Mouse (Mus musculus) CH12.LX (cell line): Measurements from ENCODE around the gene Mrpl9.

Experiments used
- CHD2 ChIP-seq: IDR thresholded peaks from 2 replicates; pipeline ENCODE4 v1.6.1; 2011; ENCODE audit warnings: low read length, improper control_type of control experiment
- CTCF ChIP-seq, 2 experiments: IDR thresholded peaks in 1 of 2; conservative IDR thresholded peaks in 1 of 2; 2 replicates each; pipeline ENCODE4 v1.5.1; 2011 to 2012; ENCODE audit warnings: low read depth in 2 of 2, low read length in 2 of 2, improper control_type of control experiment in 1 of 2, inconsistent platforms in 1 of 2, mild to moderate bottlenecking in 1 of 2, moderate library complexity in 1 of 2
- E2F4 ChIP-seq: IDR thresholded peaks from 2 replicates; pipeline ENCODE4 v1.6.1; 2011; ENCODE audit warnings: low read depth, low read length, improper control_type of control experiment; ENCODE audit not compliant: insufficient replicate concordance
- ELF1 ChIP-seq: IDR thresholded peaks from 2 replicates; pipeline ENCODE4 v1.6.1; 2014; ENCODE audit warnings: low read depth, mild to moderate bottlenecking, inconsistent platforms, low read length, improper control_type of control experiment
- EP300 ChIP-seq: IDR thresholded peaks from 2 replicates; pipeline ENCODE4 v1.6.1; 2011; ENCODE audit warnings: low read length, improper control_type of control experiment
- JUND ChIP-seq: conservative IDR thresholded peaks from 2 replicates; pipeline ENCODE4 v1.6.1; 2011; ENCODE audit warnings: low read depth, low read length, improper control_type of control experiment
- MAFK ChIP-seq: IDR thresholded peaks from 2 replicates; pipeline ENCODE4 v1.6.1; 2011; ENCODE audit warnings: low read length, improper control_type of control experiment; ENCODE audit not compliant: insufficient replicate concordance
- MAX ChIP-seq: IDR thresholded peaks from 2 replicates; pipeline ENCODE4 v1.6.1; 2011; ENCODE audit warnings: low read length, improper control_type of control experiment
- POLR2A ChIP-seq: IDR thresholded peaks from 2 replicates; pipeline ENCODE4 v1.6.1; 2011; ENCODE audit warnings: low read depth, mild to moderate bottlenecking, improper control_type of control experiment, low read length
- SIN3A ChIP-seq: IDR thresholded peaks from 2 replicates; pipeline ENCODE4 v1.6.1; 2012; ENCODE audit warnings: low read length, improper control_type of control experiment, inconsistent platforms
- SMC3 ChIP-seq: IDR thresholded peaks from 2 replicates; pipeline ENCODE4 v1.6.1; 2011; ENCODE audit warnings: low read depth, low read length, improper control_type of control experiment
- ZNF384 ChIP-seq: IDR thresholded peaks from 2 replicates; pipeline ENCODE4 v1.6.1; 2012; ENCODE audit warnings: low read depth, low read length, improper control_type of control experiment, inconsistent platforms

DNA sequence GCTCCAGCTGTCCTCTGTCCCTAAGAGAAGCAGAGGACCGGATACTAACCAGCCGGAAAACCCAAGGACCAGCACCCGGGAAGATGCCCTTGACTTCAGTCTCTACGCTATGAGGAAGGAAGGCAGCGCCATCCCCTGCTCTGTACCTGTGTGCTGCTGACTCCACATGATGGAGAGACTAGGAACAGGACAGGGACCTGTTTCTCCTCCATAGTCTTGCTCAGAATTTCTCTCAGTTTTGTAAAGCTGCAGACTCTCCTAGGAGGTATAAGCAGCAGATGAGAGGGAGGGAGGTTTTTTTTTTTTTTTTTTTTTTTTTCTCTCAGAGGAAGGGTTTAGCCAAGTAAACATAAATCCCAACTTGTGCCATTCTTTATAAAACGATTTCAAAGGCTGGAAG, 44.9 kb upstream of the Mrpl9 start, which contains the start of gene Lingo4:
- TF ChIP-seq E2F4: no peak
- TF ChIP-seq ELF1: no peak
- TF ChIP-seq CTCF (conservative IDR thresholded peaks at IDR 0.05 in 1 of 2, IDR thresholded peaks at IDR 0.05 in 1 of 2; ENCODE audit: low read depth in 2 of 2, low read length in 2 of 2): no peak
- no peak for TF ChIP-seq MAX
- no peak for TF ChIP-seq EP300
- no peak for TF ChIP-seq POLR2A
- no peak for TF ChIP-seq SMC3
- TF ChIP-seq MAFK: no peak
- no peak for TF ChIP-seq ZNF384
- TF ChIP-seq JUND: no peak
- no peak for TF ChIP-seq SIN3A
- no peak for TF ChIP-seq CHD2
